Mouse (Mus musculus): Measurements from ENCODE around the gene Qtrt2. TPM values are rescaled to one million over a fixed set of nuclear protein-coding genes. Genes with fewer than 3 reads are reported as not detected.
A peak's percentile ranks its signal among the peaks of the same experiment; 100 is the strongest.

Gene Qtrt2
- total RNA-seq, 2 experiments from 2014 or later: 7.7 TPM

GRCm38 (mm10) chr16:43925001-43925558 lies 1.5 kb downstream of the Qtrt2 start:
- no peak for DNase-seq

GRCm38 (mm10) chr16:43922630-43923029 lies 4.0 kb downstream of the Qtrt2 start:
- DNase-seq: no peak

GRCm38 (mm10) chr16:43922024-43922423 lies 4.6 kb downstream of the Qtrt2 start:
- no peak for DNase-seq

GRCm38 (mm10) chr16:43918867-43919266 lies 7.7 kb downstream of the Qtrt2 start:
- no peak for DNase-seq

GRCm38 (mm10) chr16:43908881-43909280 lies 17.7 kb downstream of the Qtrt2 start:
- no peak for DNase-seq

GRCm38 (mm10) chr16:43900571-43900970 lies 26.0 kb downstream of the Qtrt2 start:
- no peak for DNase-seq

- DNase-seq: no peak
These were observed 26.5 kb downstream of the Qtrt2 start for GRCm38 (mm10) chr16:43900138-43900537.

- no peak for DNase-seq
These were observed 32.1 kb downstream of the Qtrt2 start for GRCm38 (mm10) chr16:43894501-43894900.

- DNase-seq: no peak
These were observed 35.8 kb downstream of the Qtrt2 start for GRCm38 (mm10) chr16:43890747-43891336.

GRCm38 (mm10) chr16:43890005-43890336 lies 36.6 kb downstream of the Qtrt2 start:
- DNase-seq: no peak

GRCm38 (mm10) chr16:43889208-43890004 lies 37.2 kb downstream of the Qtrt2 start, which contains the start of gene Ccdc191:
Ccdc191 (plus strand) TSS chr16:43889800.
- DNase-seq: peak; percentile 99

- DNase-seq: no peak
These were observed 44.3 kb downstream of the Qtrt2 start for GRCm38 (mm10) chr16:43882329-43882728.

GRCm38 (mm10) chr16:43881636-43882035 lies 45.0 kb downstream of the Qtrt2 start:
- no peak for DNase-seq

- no peak for DNase-seq
These were observed 46.8 kb downstream of the Qtrt2 start for GRCm38 (mm10) chr16:43879769-43880168.

GRCm38 (mm10) chr16:43871419-43871818 lies 55.2 kb downstream of the Qtrt2 start:
- no peak for DNase-seq

GRCm38 (mm10) chr16:43869805-43870204 lies 56.8 kb downstream of the Qtrt2 start:
- DNase-seq: no peak

- no peak for DNase-seq
These were observed 66.0 kb downstream of the Qtrt2 start for GRCm38 (mm10) chr16:43860624-43861023.

- no peak for DNase-seq
These were observed 67.6 kb downstream of the Qtrt2 start for GRCm38 (mm10) chr16:43858941-43859476.

GRCm38 (mm10) chr16:43849839-43850238 lies 76.8 kb downstream of the Qtrt2 start:
- no peak for DNase-seq

GRCm38 (mm10) chr16:43841236-43841635 lies 85.4 kb downstream of the Qtrt2 start:
- no peak for DNase-seq

- no peak for DNase-seq
These were observed 94.7 kb downstream of the Qtrt2 start for GRCm38 (mm10) chr16:43831957-43832356.

- no peak for DNase-seq
These were observed 99.1 kb downstream of the Qtrt2 start for GRCm38 (mm10) chr16:43827492-43827891.

GRCm38 (mm10) chr16:43818404-43818803 lies 108.2 kb downstream of the Qtrt2 start:
- DNase-seq: no peak

Data from gastrocnemius, postnatal 25 days (tissue).